Mouse (Mus musculus): ENCODE measurements at regions not wholly inside any gene's neighbourhood (a gene's known extent, or its start where the extent isn't known, plus 50 kb on each side); places are given as distances from the start of the nearest gene placed in this dataset. TPM values are rescaled to one million over a fixed set of nuclear protein-coding genes. Genes with fewer than 3 reads are reported as not detected.

- Histone ChIP-seq H3K79me2 (ENCODE audit: control insufficient read depth, insufficient read depth) (no peaks in the 10 kb centered on the region), H3ac (ENCODE audit: control insufficient read depth, insufficient read length, low read depth) (no peak overlapping the region), H3K4me3 (ENCODE audit: insufficient read depth, poor library complexity, severe bottlenecking) (no peak overlapping the region), H3K36me3 (ENCODE audit: control insufficient read depth, insufficient read depth) (no peaks in the 10 kb centered on the region), H3K27me3 (ENCODE audit: control insufficient read depth, insufficient read depth, insufficient read length) (no peaks in the 10 kb centered on the region), H3K79me3 (ENCODE audit: low read depth) (no peaks in the 10 kb centered on the region)
- TF ChIP-seq FOSL1 (IDR thresholded peaks at IDR 0.05; ENCODE audit: insufficient read depth, low read length, poor library complexity, severe bottlenecking), result no peak
- no peak for TF ChIP-seq USF1 (IDR thresholded peaks at IDR 0.05; ENCODE audit: low read depth)
- no peak for TF ChIP-seq MYOG (IDR thresholded peaks at IDR 0.05; ENCODE audit: control insufficient read depth, extremely low read depth, insufficient read length)
- no peak for TF ChIP-seq MAX (IDR thresholded peaks at IDR 0.05)
- no peak for TF ChIP-seq MYOD1 (IDR thresholded peaks at IDR 0.05; ENCODE audit: control insufficient read depth, insufficient read length, low read depth)
- no peak for TF ChIP-seq CTCF (IDR thresholded peaks at IDR 0.05; ENCODE audit: control insufficient read depth, insufficient read depth, insufficient read length)
- no peak for TF ChIP-seq CEBPB (IDR thresholded peaks at IDR 0.05; ENCODE audit: low read depth)
These were observed 238.7 kb downstream of the Cdc5l start for GRCm38 (mm10) chr17:45194786-45195281.

DNA sequence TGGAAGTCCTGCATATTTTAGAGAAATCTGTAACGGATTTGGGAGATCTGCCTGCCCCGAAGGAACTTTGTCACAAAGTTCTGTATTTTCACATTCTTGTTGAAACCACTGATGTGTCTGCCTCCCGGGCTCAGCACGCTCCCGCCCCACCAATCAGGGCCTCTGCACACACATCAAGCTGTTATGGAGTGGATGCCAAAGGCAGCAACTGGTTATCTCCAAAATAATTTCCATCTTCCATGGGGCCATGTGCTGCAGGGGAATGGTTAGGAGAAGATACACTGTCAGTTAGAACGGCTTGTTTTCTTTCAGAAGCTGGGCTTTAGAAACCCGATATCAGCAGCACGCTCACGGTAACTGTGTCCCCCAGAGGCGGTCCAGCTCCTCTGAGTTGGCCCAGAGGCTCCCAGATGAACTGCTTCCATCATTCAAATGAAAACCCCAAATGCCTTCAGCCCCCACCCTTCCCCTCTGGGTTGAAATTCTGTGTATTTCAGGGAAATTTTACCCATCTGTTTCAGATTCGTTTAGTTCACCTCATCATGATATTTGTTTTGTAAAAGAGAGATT, 240.0 kb downstream of the Cdc5l start:
- H3K79me2 ChIP-seq (ENCODE audit: control insufficient read depth, insufficient read depth), result no peaks in the 10 kb centered on the region
- H3K4me3 ChIP-seq (ENCODE audit: insufficient read depth, poor library complexity, severe bottlenecking), result no peak overlapping the region
- H3ac ChIP-seq (ENCODE audit: control insufficient read depth, insufficient read length, low read depth), result no peak overlapping the region
- TF ChIP-seq MYOG (IDR thresholded peaks at IDR 0.05; ENCODE audit: control insufficient read depth, extremely low read depth, insufficient read length) (no peak), MYOD1 (IDR thresholded peaks at IDR 0.05; ENCODE audit: control insufficient read depth, insufficient read length, low read depth) (no peak), CEBPB (IDR thresholded peaks at IDR 0.05; ENCODE audit: low read depth) (no peak), FOSL1 (IDR thresholded peaks at IDR 0.05; ENCODE audit: insufficient read depth, low read length, poor library complexity, severe bottlenecking) (no peak), CTCF (IDR thresholded peaks at IDR 0.05; ENCODE audit: control insufficient read depth, insufficient read depth, insufficient read length) (no peak)
- H3K36me3 ChIP-seq (ENCODE audit: control insufficient read depth, insufficient read depth), result no peaks in the 10 kb centered on the region
- no peaks in the 10 kb centered on the region for H3K27me3 ChIP-seq (ENCODE audit: control insufficient read depth, insufficient read depth, insufficient read length)
- no peaks in the 10 kb centered on the region for H3K79me3 ChIP-seq (ENCODE audit: low read depth)

GRCm38 (mm10) chr17:45187402-45187801, 246.1 kb downstream of the Cdc5l start:
- Histone ChIP-seq H3K79me2 (ENCODE audit: control insufficient read depth, insufficient read depth) (no peaks in the 10 kb centered on the region), H3K36me3 (ENCODE audit: control insufficient read depth, insufficient read depth) (no peaks in the 10 kb centered on the region), H3K27me3 (ENCODE audit: control insufficient read depth, insufficient read depth, insufficient read length) (no peaks in the 10 kb centered on the region), H3ac (ENCODE audit: control insufficient read depth, insufficient read length, low read depth) (no peak overlapping the region), H3K79me3 (ENCODE audit: low read depth) (peaks cover 1% of the 10 kb centered on the region), H3K4me3 (ENCODE audit: insufficient read depth, poor library complexity, severe bottlenecking) (no peak overlapping the region)
- TF ChIP-seq MYOD1 (IDR thresholded peaks at IDR 0.05; ENCODE audit: control insufficient read depth, insufficient read length, low read depth), result no peak
- TF ChIP-seq MYOG (IDR thresholded peaks at IDR 0.05; ENCODE audit: control insufficient read depth, extremely low read depth, insufficient read length), result no peak
- no peak for TF ChIP-seq FOSL1 (IDR thresholded peaks at IDR 0.05; ENCODE audit: insufficient read depth, low read length, poor library complexity, severe bottlenecking)
- TF ChIP-seq CEBPB (IDR thresholded peaks at IDR 0.05; ENCODE audit: low read depth), result no peak
- TF ChIP-seq USF1 (IDR thresholded peaks at IDR 0.05; ENCODE audit: low read depth), result no peak
- TF ChIP-seq CTCF (IDR thresholded peaks at IDR 0.05; ENCODE audit: control insufficient read depth, insufficient read depth, insufficient read length), result no peak
- TF ChIP-seq MAX (IDR thresholded peaks at IDR 0.05), result no peak

DNA sequence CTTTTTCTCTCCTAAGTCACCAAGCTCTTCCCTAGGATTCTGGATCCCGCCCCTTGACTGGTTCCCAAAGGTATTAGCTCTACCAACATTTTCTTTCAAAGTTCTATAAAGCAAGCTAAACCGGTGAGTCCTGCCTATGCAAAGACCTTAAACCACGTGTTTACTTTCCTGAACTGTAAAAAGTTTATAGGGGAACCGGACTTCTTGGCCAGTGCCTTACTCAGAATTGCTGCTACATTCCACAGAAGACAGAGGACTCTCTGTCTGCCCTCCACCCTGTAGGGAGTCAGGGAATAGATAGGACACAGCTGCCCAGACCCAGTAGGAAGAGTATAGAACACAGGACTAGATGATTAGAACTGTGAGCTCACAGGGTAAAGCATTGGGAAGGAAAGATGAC, 257.2 kb downstream of the Cdc5l start:
- no peaks in the 10 kb centered on the region for H3K27me3 ChIP-seq (ENCODE audit: control insufficient read depth, insufficient read depth, insufficient read length)
- H3K36me3 ChIP-seq (ENCODE audit: control insufficient read depth, insufficient read depth), result no peaks in the 10 kb centered on the region
- H3ac ChIP-seq (ENCODE audit: control insufficient read depth, insufficient read length, low read depth), result no peak overlapping the region
- no peaks in the 10 kb centered on the region for H3K79me2 ChIP-seq (ENCODE audit: control insufficient read depth, insufficient read depth)
- no peaks in the 10 kb centered on the region for H3K79me3 ChIP-seq (ENCODE audit: low read depth)
- no peak overlapping the region for H3K4me3 ChIP-seq (ENCODE audit: insufficient read depth, poor library complexity, severe bottlenecking)
- TF ChIP-seq MYOG (IDR thresholded peaks at IDR 0.05; ENCODE audit: control insufficient read depth, extremely low read depth, insufficient read length) (no peak), MYOD1 (IDR thresholded peaks at IDR 0.05; ENCODE audit: control insufficient read depth, insufficient read length, low read depth) (no peak)

- no peaks in the 10 kb centered on the region for H3K79me3 ChIP-seq (ENCODE audit: low read depth)
- H3ac ChIP-seq (ENCODE audit: control insufficient read depth, insufficient read length, low read depth), result no peak overlapping the region
- no peak overlapping the region for H3K4me3 ChIP-seq (ENCODE audit: insufficient read depth, poor library complexity, severe bottlenecking)
- H3K79me2 ChIP-seq (ENCODE audit: control insufficient read depth, insufficient read depth), result no peaks in the 10 kb centered on the region
- TF ChIP-seq FOSL1 (IDR thresholded peaks at IDR 0.05; ENCODE audit: insufficient read depth, low read length, poor library complexity, severe bottlenecking) (no peak), CEBPB (IDR thresholded peaks at IDR 0.05; ENCODE audit: low read depth) (no peak), USF1 (IDR thresholded peaks at IDR 0.05; ENCODE audit: low read depth) (no peak), MYOG (IDR thresholded peaks at IDR 0.05; ENCODE audit: control insufficient read depth, extremely low read depth, insufficient read length) (no peak), MYOD1 (IDR thresholded peaks at IDR 0.05; ENCODE audit: control insufficient read depth, insufficient read length, low read depth) (no peak), MAX (IDR thresholded peaks at IDR 0.05) (no peak), CTCF (IDR thresholded peaks at IDR 0.05; ENCODE audit: control insufficient read depth, insufficient read depth, insufficient read length) (no peak)
- no peaks in the 10 kb centered on the region for H3K36me3 ChIP-seq (ENCODE audit: control insufficient read depth, insufficient read depth)
- H3K27me3 ChIP-seq (ENCODE audit: control insufficient read depth, insufficient read depth, insufficient read length), result no peaks in the 10 kb centered on the region
These were observed 264.1 kb downstream of the Cdc5l start for GRCm38 (mm10) chr17:45169257-45169994.

Small RNA genes in the stretch of these regions (microRNA-seq; reads per million reads assigned to microRNA genes)
- not detected for gene Gm24979 (ENCODE audit: borderline microRNAs expressed)
